9 mouse cellular contexts compared by ENCODE assay signal in genomic region chr5:114587908-114588307, GRCm38 (mm10). TPM values are rescaled to one million over a fixed set of nuclear protein-coding genes. Genes with fewer than 3 reads are reported as not detected.
DNase-seq lines count a peak whose midpoint lies in the region; ATAC-seq and TF ChIP-seq lines count a peak whose summit lies in the region.
"Had no signal": no experiment of that assay in that cellular context is flagged by ENCODE, and none has a peak within 500 bp of the region (broad histone marks: within the 10 kb centered on the region; RNA-seq: fewer than 3 reads in every experiment).

No protein-coding gene starts in this region.

- 39% methylated on average over 9 of the region's 9 CpGs for whole genome bisulfite sequencing in heart, adult 2 months
- 37% methylated on average over 9 of the region's 9 CpGs for WGBS in heart, embryonic 12.5 days
- WGBS in lung, embryonic 14.5 days = 34% methylated on average over 9 of the region's 9 CpGs

- TF ChIP-seq POLR2A in heart, adult 2 months (IDR thresholded peaks at IDR 0.05; ENCODE audit: insufficient read depth, low read depth, low read length) = no peak

- no peak for ATAC-seq in heart, embryonic 12.5 days (ENCODE audit: insufficient number of reproducible peaks, low FRiP score)
- no peak for ATAC-seq in G1E (ENCODE audit: extremely low read depth, insufficient number of reproducible peaks, low FRiP score, poor library complexity, severe bottlenecking)
- no peak for ATAC-seq in lung, embryonic 14.5 days (ENCODE audit: insufficient read depth)

- peak; percentile 54 to 56 for DNase-seq in heart, adult 2 months
- peak; percentile 61 for DNase-seq in G1E (ENCODE audit: low spot score)
- peak; percentile 64 for DNase-seq in gastrocnemius, postnatal 14 days
- DNase-seq in lung, embryonic 14.5 days = peak; percentile 86
- DNase-seq in spleen, postnatal 36 days (ENCODE audit: low spot score in 2 of 2) = peak; percentile 87 to 88
- no peak for DNase-seq in left cerebral cortex, adult 8-10 months (ENCODE audit: low spot score in 2 of 2)
- DNase-seq in urinary bladder, postnatal 10 days (ENCODE audit: low spot score) = no peak

- no peak for TF ChIP-seq CTCF in heart, adult 2 months (IDR thresholded peaks at IDR 0.05)
- TF ChIP-seq CTCF in G1E (IDR thresholded peaks at IDR 0.05; ENCODE audit: low read depth, low read length) = no peak
- no peak for TF ChIP-seq CTCF in lung, embryonic 14.5 days (IDR thresholded peaks at IDR 0.05; ENCODE audit: low read depth)

- intact Hi-C loops in heart, adult 2 months (cut with DNase I) = no loop called here
- intact Hi-C loops in gastrocnemius, postnatal 14 days (cut with DNase I; ENCODE audit: low total_unique reads) = no loop called here

- no peaks in the 10 kb centered on the region for H3K9me3 ChIP-seq in heart, embryonic 12.5 days (replicated peaks)
- no peaks in the 10 kb centered on the region for H3K9me3 ChIP-seq in G1E (replicated peaks)
- H3K9me3 ChIP-seq in lung, embryonic 14.5 days (ENCODE audit: low read depth, low read length) = no peaks in the 10 kb centered on the region
- H3K9me3 ChIP-seq: heart, embryonic 15.5 days had no signal

- no peaks in the 10 kb centered on the region; the same call in 1 of the 2 replicates for H3K79me2 ChIP-seq in heart, adult 2 months (replicated peaks; ENCODE audit: control insufficient read depth, insufficient read depth, low read length)

- no peak for TF ChIP-seq EP300 in heart, adult 2 months (IDR thresholded peaks at IDR 0.05; ENCODE audit: insufficient read depth, low read depth, low read length)

- no peaks in the 10 kb centered on the region for H3K36me3 ChIP-seq in heart, adult 2 months (ENCODE audit: control insufficient read depth, insufficient read depth, low read length)
- H3K36me3 ChIP-seq in heart, embryonic 12.5 days = no peaks in the 10 kb centered on the region
- peaks cover 21% of the 10 kb centered on the region for H3K36me3 ChIP-seq in G1E (replicated peaks)
- no peaks in the 10 kb centered on the region for H3K36me3 ChIP-seq in lung, embryonic 14.5 days (ENCODE audit: insufficient read depth)
- H3K36me3 ChIP-seq: heart, embryonic 15.5 days had no signal

- H3K27me3 ChIP-seq in heart, adult 2 months (ENCODE audit: control insufficient read depth, insufficient read depth, low read length) = no peaks in the 10 kb centered on the region
- peaks cover 53% of the 10 kb centered on the region for H3K27me3 ChIP-seq in heart, embryonic 12.5 days (replicated peaks)
- peaks cover 25% of the 10 kb centered on the region for H3K27me3 ChIP-seq in G1E (ENCODE audit: insufficient read depth, low read length)
- H3K27me3 ChIP-seq in lung, embryonic 14.5 days (ENCODE audit: insufficient read depth, low read length) = no peaks in the 10 kb centered on the region

- H3K4me1 ChIP-seq in heart, adult 2 months (ENCODE audit: control insufficient read depth, insufficient read depth, low read length) = no peaks in the 10 kb centered on the region
- H3K4me1 ChIP-seq in heart, embryonic 12.5 days (replicated peaks) = peaks cover 36% of the 10 kb centered on the region
- H3K4me1 ChIP-seq in G1E (ENCODE audit: insufficient read depth, low read depth, low read length) = peaks cover 65% of the 10 kb centered on the region
- H3K4me1 ChIP-seq in lung, embryonic 14.5 days (ENCODE audit: insufficient read depth) = peaks cover 56% of the 10 kb centered on the region

- H3K4me3 ChIP-seq in heart, adult 2 months = no peak overlapping the region
- no peak overlapping the region for H3K4me3 ChIP-seq in heart, embryonic 12.5 days
- H3K4me3 ChIP-seq in G1E (ENCODE audit: low read depth, low read length) = no peak overlapping the region
- H3K4me3 ChIP-seq in lung, embryonic 14.5 days (ENCODE audit: low read depth, low read length) = no peak overlapping the region
- H3K4me3 ChIP-seq: heart, embryonic 15.5 days had no signal

- H3K27ac ChIP-seq in heart, adult 2 months = no peak overlapping the region
- no peak overlapping the region for H3K27ac ChIP-seq in heart, embryonic 12.5 days (ENCODE audit: poor library complexity, severe bottlenecking)
- no peak overlapping the region for H3K27ac ChIP-seq in lung, embryonic 14.5 days (ENCODE audit: low read depth)
- H3K27ac ChIP-seq: heart, embryonic 15.5 days had no signal

- H3K4me2 ChIP-seq in heart, embryonic 12.5 days = no peak overlapping the region
- no peak overlapping the region for H3K4me2 ChIP-seq in lung, embryonic 14.5 days
- H3K4me2 ChIP-seq: heart, embryonic 15.5 days had no signal

- no peak overlapping the region for H3K9ac ChIP-seq in heart, adult 2 months (ENCODE audit: low read depth, low read length)
- H3K9ac ChIP-seq in heart, embryonic 12.5 days = no peak overlapping the region
- H3K9ac ChIP-seq in lung, embryonic 14.5 days = no peak overlapping the region
- H3K9ac ChIP-seq: heart, embryonic 15.5 days had no signal

RNA-seq across cellular contexts. Expression of gene Fam222a, which starts 20.1 kb away (rescaled TPM):
- 1 to 10 TPM; 2.1 to 5.0 TPM for total RNA-seq in heart, adult 2 months (2021)
- polyA plus RNA-seq in heart, adult 2 months (2012; rRNA removed) = 2.0 and 2.8 TPM in 2 replicates
- 0.63 and 1.1 TPM in 2 replicates for polyA plus RNA-seq in heart, embryonic 12.5 days (2016; fragmentation: Nextera tagmentation; extraction: Ambion mirVana)
- total RNA-seq in G1E (2014; fragmentation: Nextera tagmentation) = 3.2 and 3.8 TPM in 2 replicates
- total RNA-seq in G1E (2017) = 0.12 and 0.71 TPM in 2 replicates
- polyA plus RNA-seq in G1E (2012) = 6.9 and 7.3 TPM in 2 replicates
- under 1 TPM; 0.49 to 0.96 TPM for total RNA-seq in gastrocnemius, postnatal 14 days (2021)
- 2.3 and 2.5 TPM in 2 replicates for polyA plus RNA-seq in lung, embryonic 14.5 days (2014; fragmentation: Nextera tagmentation; extraction: Ambion mirVana)
- 10 to 100 TPM in 3 of 4 experiments, 1 to 10 TPM in 1; 8.6 to 12.8 (median 11.6) TPM for total RNA-seq in left cerebral cortex, adult 8-10 months (2022)

Comparison
In these comparisons a context has a peak if more than half of its experiments do, and no peak if none do; other contexts are left out.
1. DNase-seq: peak in heart, adult 2 months (2 of 2), G1E (single experiment), gastrocnemius, postnatal 14 days (single experiment), lung, embryonic 14.5 days (single experiment) and spleen, postnatal 36 days (2 of 2); none in left cerebral cortex, adult 8-10 months (0 of 2) and urinary bladder, postnatal 10 days (single experiment).